Mouse (Mus musculus) liver, embryonic 14.5 days (tissue): ENCODE data around the gene Nrg3. TPM values are rescaled to one million over a fixed set of nuclear protein-coding genes. Genes with fewer than 3 reads are reported as not detected.

Experiments used
- ATAC-seq: fragments of 200-750 bp; cut with Nextera tagmentation; 2 replicates; pipeline ENCODE4 v1.8.0; 2017; ENCODE audit warnings: moderate number of reproducible peaks, mild to moderate bottlenecking, moderate library complexity; ENCODE audit not compliant: insufficient read depth
- DNase-seq, 3 experiments: peaks; one replicate each; pipeline ENCODE4 v3.0.0-alpha.2; 2012 to 2013; ENCODE audit warnings: low read depth in 3 of 3, low spot score in 3 of 3
- H3K27ac ChIP-seq: fragments of 300-500 bp; sonication (generic); 2 replicates; pipeline ENCODE4 v1.5.1; 2014; ENCODE audit warnings: moderate library complexity, mild to moderate bottlenecking, control low read depth, inconsistent platforms
- H3K27me3 ChIP-seq: fragments of 300-500 bp; sonication (generic); 2 replicates; pipeline ENCODE4 v1.6.1; 2014; ENCODE audit warnings: mild to moderate bottlenecking, low read length, moderate library complexity; ENCODE audit not compliant: control insufficient read depth, insufficient read depth
- H3K36me3 ChIP-seq: fragments of 300-500 bp; sonication (generic); replicated peaks from 2 replicates; pipeline ENCODE4 v1.6.1; 2014; ENCODE audit warnings: low read depth; ENCODE audit not compliant: control insufficient read depth, insufficient read depth
- H3K4me1 ChIP-seq, 2 experiments: fragments of 200-500 bp in 1 of 2; fragments of 300-500 bp in 1 of 2; sonication (generic) in 1 of 2; replicated peaks; 2 replicates each; pipeline ENCODE4 v1.6.1; 2012 to 2014; ENCODE audit warnings: antibody characterized with exemption in 1 of 2, inconsistent platforms in 1 of 2, low read length in 1 of 2; ENCODE audit not compliant: control insufficient read depth in 2 of 2, insufficient read depth in 2 of 2
- H3K4me2 ChIP-seq: fragments of 300-500 bp; sonication (generic); 2 replicates; pipeline ENCODE4 v1.6.1; 2014; ENCODE audit warnings: low read depth, mild to moderate bottlenecking, control low read depth, moderate library complexity
- H3K4me3 ChIP-seq, 2 experiments: fragments of 200-500 bp in 1 of 2; fragments of 300-500 bp in 1 of 2; sonication (generic) in 1 of 2; 2 replicates each; pipeline ENCODE4 v1.5.1; 2012 to 2014; ENCODE audit warnings: low read depth in 2 of 2, low read length in 2 of 2, mild to moderate bottlenecking in 2 of 2, control low read depth in 1 of 2, inconsistent platforms in 1 of 2, moderate library complexity in 1 of 2; ENCODE audit not compliant: insufficient read depth in 1 of 2
- H3K9ac ChIP-seq: fragments of 300-500 bp; sonication (generic); replicated peaks from 2 replicates; pipeline ENCODE4 v1.6.1; 2014; ENCODE audit warnings: mild to moderate bottlenecking, control low read depth, moderate library complexity
- H3K9me3 ChIP-seq: fragments of 300-500 bp; sonication (generic); 2 replicates; pipeline ENCODE4 v1.6.1; 2016; ENCODE audit warnings: low read length, mixed read lengths; ENCODE audit not compliant: control insufficient read depth
- CTCF ChIP-seq: IDR thresholded peaks from 2 replicates; pipeline ENCODE4 v1.5.1; 2016; ENCODE audit warnings: antibody characterized with exemption, low read depth, control low read depth
- EP300 ChIP-seq: IDR thresholded peaks from 2 replicates; pipeline ENCODE4 v1.6.1; 2016; ENCODE audit warnings: antibody characterized with exemption, low read depth
- WGBS: fragments of 180-500 bp; shearing (Covaris S2); extraction: QIAGEN DNeasy Blood & Tissue Kit; methylation state at CpG from one replicate; pipeline ENCODE4 v1.1.7; 2014; ENCODE audit not compliant: insufficient replicate concordance; 5-methylcytosine and 5-hydroxymethylcytosine counted together
- polyA plus RNA-seq, 2 experiments: library from polyadenylated mRNA; depleted of rRNA in 1 of 2; stranded (reverse) in 1 of 2; unstranded in 1 of 2; fragments of >200 nt; fragmentation: Nextera tagmentation in 1 of 2; extraction: Ambion mirVana in 1 of 2; gene quantifications; 2 replicates each; pipeline versions ENCODE4 v1.2.1 to v1.2.3; 2012 to 2014

Nrg3 gene
- polyA plus RNA-seq, 2 experiments: not detected

DNA sequence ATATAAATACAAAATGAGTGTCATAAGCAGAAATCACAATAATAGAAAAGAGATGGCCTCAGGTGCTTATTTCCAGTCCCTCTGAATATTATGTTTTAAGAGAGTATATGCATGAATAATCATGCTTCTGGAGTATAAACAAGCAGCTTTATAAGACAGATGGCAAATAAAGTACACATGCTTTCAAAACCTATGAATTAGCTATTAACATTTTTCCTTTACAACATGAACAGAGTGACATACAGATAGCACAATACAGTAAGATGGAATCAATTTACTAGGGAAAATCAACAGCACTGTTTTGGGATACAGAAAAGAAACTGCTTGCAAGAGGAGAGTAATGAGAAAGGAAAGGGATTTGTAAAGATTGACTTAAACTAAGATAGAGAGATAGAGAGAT lies 875.2 kb downstream of the Nrg3 start:
- Histone ChIP-seq H3K27ac (no peak overlapping the region), H3K36me3 (no peaks in the 10 kb centered on the region), H3K4me3 (no peak overlapping the region), H3K4me2 (no peak overlapping the region), H3K4me1 (no peaks in the 10 kb centered on the region), H3K27me3 (no peaks in the 10 kb centered on the region), H3K9ac (no peak overlapping the region), H3K9me3 (no peaks in the 10 kb centered on the region)
- TF ChIP-seq EP300 (no peak), CTCF (no peak)
- DNase-seq (no peak), ATAC-seq (no peak)

DNA sequence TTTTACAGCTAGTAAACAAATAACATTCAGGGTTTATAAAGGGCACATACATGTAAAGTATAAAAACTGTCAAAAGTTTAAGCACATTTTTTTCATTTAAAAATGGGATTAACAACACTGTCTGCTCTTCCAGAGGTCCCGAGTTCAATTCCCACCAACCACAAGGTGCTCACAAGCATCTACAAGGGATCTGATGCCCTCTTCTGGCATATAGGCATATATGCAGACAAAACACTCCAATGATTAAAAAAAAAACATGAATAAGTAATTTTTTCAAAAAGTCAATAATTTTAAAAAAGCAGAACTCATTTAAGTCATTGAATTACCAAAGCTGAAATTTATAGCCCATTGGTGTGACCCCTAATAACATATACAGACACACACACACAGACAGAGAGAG lies 878.6 kb downstream of the Nrg3 start:
- H3K4me3 ChIP-seq: no peak overlapping the region
- ATAC-seq (no peak), DNase-seq (no peak)
- no peaks in the 10 kb centered on the region for H3K4me1 ChIP-seq
- H3K9me3 ChIP-seq: no peaks in the 10 kb centered on the region
- H3K4me2 ChIP-seq: no peak overlapping the region
- no peaks in the 10 kb centered on the region for H3K36me3 ChIP-seq
- H3K27ac ChIP-seq: no peak overlapping the region
- H3K27me3 ChIP-seq: no peaks in the 10 kb centered on the region
- no peak overlapping the region for H3K9ac ChIP-seq
- 46% methylated on average over 1 of the region's 1 CpGs for WGBS
- TF ChIP-seq EP300: no peak
- TF ChIP-seq CTCF: no peak

DNA sequence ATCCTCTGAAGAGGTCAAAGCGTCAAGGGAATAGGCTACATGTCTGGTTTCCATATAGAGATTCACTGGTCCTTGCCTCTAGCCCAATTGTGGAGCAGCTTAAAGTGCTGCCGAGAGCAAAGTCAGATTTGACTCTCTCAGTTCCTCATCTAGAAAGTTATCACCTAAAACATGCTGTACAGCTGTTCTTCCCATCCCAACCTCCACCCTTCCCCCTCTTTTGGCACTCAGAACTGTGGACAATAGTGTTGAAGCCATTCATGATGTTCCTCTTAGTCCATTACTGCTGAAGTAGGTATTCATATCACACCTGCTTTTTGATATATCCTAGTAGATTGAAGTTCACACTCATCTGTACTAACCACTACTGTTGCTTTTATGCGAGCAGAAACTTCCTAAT lies 896.1 kb downstream of the Nrg3 start:
- WGBS: 50% methylated on average over 3 of the region's 3 CpGs
- no peak overlapping the region for H3K9ac ChIP-seq
- no peak for ATAC-seq

DNA sequence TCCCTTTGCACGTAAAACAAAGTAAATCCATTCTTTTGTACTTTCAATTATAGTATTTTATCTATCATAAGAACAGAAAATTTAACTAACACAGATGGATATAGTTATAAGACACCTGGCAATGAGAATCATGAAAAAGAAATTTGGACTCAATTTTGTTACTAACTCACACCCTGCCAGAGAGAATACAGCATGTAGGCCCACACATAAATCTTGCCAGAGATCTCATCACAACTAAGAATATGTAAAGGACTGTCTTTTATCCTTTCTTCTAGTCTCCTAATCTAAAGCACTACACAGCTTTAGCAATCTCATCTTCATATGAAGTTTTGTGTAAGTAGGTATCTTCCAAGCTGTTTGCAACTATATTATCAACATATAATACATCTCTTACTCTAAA lies 904.7 kb downstream of the Nrg3 start:
- no peaks in the 10 kb centered on the region for H3K27me3 ChIP-seq
- H3K4me2 ChIP-seq: no peak overlapping the region
- DNase-seq (no peak), ATAC-seq (no peak)
- no peak overlapping the region for H3K27ac ChIP-seq
- no peaks in the 10 kb centered on the region for H3K9me3 ChIP-seq
- WGBS: 28% methylated on average over 1 of the region's 1 CpGs
- no peak overlapping the region for H3K9ac ChIP-seq
- TF ChIP-seq EP300: no peak
- no peak for TF ChIP-seq CTCF
- H3K4me3 ChIP-seq: no peak overlapping the region
- no peaks in the 10 kb centered on the region for H3K36me3 ChIP-seq
- H3K4me1 ChIP-seq: no peaks in the 10 kb centered on the region

More for the DNA sequence above, 896.1 kb downstream of the Nrg3 start:
- Histone ChIP-seq H3K27ac (no peak overlapping the region), H3K4me2 (no peak overlapping the region), H3K36me3 (no peaks in the 10 kb centered on the region), H3K27me3 (no peaks in the 10 kb centered on the region), H3K4me1 (no peaks in the 10 kb centered on the region), H3K4me3 (no peak overlapping the region), H3K9me3 (no peaks in the 10 kb centered on the region)
- no peak for TF ChIP-seq EP300
- no peak for TF ChIP-seq CTCF
- no peak for DNase-seq

DNA sequence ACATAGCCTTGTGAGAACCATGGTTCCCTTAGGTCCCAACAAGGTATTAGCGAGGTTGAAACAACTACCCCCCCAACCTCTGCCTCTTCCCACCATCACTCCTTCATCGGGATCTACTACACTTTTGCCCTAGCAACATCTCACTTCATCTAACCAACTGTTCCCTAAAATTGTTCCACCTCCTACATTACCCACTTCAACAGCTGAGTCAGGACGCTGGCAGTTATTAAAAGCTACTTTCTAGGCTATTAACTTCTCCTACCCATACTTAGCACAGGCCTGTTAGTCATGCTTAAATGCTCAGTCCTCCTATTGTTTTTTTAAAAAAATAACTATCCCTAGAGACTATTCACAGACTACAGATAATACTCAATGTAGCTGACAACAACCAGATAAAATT lies 906.7 kb downstream of the Nrg3 start:
- no peak for TF ChIP-seq EP300
- Histone ChIP-seq H3K9me3 (no peaks in the 10 kb centered on the region), H3K9ac (no peak overlapping the region), H3K27ac (no peak overlapping the region), H3K4me2 (no peak overlapping the region), H3K27me3 (no peaks in the 10 kb centered on the region), H3K4me1 (no peaks in the 10 kb centered on the region), H3K4me3 (no peak overlapping the region), H3K36me3 (no peaks in the 10 kb centered on the region)
- no peak for ATAC-seq
- 61% methylated on average over 3 of the region's 3 CpGs for WGBS
- no peak for DNase-seq

DNA sequence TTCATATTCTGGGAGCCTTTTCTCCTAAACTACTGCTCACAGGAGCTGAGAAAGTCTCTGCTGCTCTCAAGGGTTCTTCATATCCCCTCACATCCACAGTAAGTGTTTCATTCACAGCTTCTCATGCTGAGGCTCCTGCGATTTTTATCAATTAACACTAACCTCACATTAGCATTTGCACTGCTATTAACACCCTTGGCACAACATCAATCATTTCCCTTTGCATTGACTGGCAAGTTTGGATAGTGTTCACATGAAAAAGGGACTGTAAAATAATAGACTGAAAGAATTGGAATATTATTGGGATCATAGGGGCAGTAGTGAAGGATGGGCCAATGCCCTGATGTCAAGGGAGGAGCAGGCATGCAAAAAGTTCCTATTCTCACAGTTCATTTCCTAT lies 918.3 kb downstream of the Nrg3 start:
- Histone ChIP-seq H3K9ac (no peak overlapping the region), H3K27ac (no peak overlapping the region), H3K9me3 (no peaks in the 10 kb centered on the region), H3K4me3 (no peak overlapping the region), H3K4me1 (no peaks in the 10 kb centered on the region), H3K36me3 (no peaks in the 10 kb centered on the region), H3K4me2 (no peak overlapping the region), H3K27me3 (no peaks in the 10 kb centered on the region)
- TF ChIP-seq CTCF (no peak), EP300 (no peak)
- WGBS: 50% methylated on average over 1 of the region's 1 CpGs
- no peak for ATAC-seq
- no peak for DNase-seq
